Mouse (Mus musculus) cerebellum, adult 8-10 months (tissue): Measurements from ENCODE around the gene Dlx6.

ENCODE experiments used
- DNase-seq: peaks from one replicate; pipeline ENCODE4 v3.0.0; 2022

The Dlx6 gene

DNA sequence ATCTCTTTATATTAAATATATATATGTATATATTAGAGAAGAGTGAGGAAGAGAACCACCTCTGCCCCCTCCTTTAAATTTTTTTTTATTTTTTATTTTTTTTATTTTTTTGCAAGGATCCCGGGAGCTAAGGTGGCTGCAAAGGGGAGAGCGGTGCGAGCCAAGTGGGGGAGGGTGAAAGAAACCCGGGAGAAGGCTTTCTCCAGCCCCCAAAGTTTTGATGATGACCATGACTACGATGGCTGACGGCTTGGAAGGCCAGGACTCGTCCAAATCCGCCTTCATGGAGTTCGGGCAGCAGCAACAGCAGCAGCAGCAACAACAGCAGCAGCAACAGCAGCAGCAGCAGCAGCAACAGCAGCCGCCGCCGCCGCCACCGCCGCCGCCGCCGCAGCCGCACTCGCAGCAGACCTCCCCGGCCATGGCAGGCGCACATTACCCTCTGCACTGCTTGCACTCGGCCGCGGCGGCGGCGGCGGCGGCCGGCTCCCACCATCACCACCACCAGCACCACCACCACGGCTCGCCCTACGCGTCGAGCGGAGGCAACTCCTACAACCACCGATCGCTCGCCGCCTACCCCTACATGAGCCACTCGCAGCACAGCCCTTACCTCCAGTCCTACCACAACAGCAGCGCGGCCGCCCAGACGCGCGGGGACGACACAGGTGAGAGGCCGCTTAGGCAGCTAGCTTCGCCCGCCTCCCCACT lies at the start of gene Dlx6:
Gene Dlx6 (plus strand): TSS at position 175 of the 711 bp plus-strand sequence.
- DNase-seq = no peak

DNA sequence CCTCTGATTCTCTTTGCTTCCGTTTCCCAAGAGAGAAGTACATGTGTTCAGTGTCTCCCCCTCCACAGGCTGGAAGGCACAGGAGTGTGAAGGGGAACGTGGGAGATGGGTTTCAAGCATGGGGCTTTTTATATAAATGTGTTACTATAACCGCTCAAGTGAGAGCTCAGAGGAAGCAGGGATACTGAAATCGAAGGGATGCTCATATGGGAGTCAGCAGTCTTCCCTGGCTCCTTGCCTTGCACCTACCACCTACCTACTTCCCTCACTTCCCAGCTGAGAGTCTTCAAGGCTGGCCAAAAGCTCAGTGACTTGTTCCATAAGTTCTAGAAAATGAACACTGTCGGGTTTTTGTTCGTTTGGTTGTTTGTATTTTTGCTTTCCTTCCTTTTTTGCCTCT lies 46.3 kb upstream of the Dlx6 start:
- no peak for DNase-seq

DNA sequence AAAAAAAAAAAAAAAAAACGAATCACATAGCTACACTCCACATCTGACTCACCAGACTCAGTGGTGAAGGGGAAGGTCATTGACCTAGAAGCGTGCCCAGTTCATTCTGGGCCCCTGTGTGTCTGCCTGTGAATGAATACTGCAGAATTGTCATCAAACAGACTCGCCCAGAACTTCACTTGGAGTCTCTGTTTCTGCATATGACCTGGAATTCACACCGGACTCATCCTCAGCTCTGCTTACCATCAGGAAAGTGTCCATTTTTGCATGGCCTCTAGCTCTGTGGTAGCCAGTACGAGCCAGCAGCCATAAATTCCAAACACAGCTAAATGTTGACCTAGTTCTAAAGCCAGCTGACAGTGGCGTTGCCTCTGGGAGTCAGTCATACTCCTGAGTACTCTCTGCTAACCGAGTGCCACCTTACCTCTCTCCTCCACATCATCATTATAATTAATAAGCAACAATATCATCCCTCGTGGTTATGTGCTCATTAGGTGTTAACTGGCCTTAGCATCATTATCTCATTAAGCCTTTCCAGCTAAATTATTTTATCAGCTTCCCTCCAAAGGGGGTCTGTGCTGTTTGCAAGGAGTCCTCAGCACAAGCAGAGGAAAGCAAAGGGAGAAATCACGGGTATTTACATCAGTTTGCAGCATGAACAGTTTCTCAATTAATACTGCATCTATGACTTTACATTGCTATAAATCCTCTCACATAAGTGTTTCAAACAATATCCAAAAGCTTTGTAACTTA lies 44.9 kb upstream of the Dlx6 start:
- DNase-seq = no peak

DNA sequence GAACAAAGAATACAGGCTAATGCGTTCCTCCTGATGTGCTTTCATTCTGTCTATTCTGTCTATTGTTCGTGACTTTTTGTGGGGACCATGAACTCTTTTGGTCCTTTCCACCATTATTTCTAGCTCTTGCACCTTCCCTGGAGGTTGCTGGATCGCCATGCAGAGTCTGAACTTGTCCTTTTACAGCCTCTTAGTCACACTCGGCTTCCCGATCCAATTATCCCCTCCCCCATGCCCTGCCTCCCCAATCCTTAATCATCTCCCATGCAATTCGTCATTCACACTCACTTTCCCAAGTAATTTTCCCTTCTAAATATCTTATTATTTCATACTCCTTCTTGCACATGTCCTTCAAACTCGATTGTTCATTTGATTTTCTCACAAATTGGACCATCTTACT lies 44.0 kb upstream of the Dlx6 start:
- no peak for DNase-seq

DNA sequence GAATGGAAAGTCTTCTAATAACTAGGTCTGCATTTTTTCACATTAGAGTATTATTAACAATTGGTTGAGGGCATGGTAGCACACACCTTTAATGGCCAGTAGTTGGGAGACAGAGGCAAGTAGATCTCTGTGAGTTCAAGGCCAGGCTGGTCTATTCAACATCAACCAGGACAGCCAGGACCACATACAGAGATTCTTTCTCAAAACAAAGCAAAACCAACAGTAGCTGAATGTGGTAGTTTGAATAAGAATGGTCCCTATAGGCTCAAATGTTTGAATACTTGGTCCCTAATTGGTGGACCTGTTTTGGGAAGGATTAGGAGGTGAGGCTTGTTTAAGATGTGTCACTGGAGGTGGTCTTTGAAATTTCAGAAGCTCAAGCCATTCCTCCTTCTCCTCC lies 37.8 kb upstream of the Dlx6 start:
- DNase-seq = no peak

DNA sequence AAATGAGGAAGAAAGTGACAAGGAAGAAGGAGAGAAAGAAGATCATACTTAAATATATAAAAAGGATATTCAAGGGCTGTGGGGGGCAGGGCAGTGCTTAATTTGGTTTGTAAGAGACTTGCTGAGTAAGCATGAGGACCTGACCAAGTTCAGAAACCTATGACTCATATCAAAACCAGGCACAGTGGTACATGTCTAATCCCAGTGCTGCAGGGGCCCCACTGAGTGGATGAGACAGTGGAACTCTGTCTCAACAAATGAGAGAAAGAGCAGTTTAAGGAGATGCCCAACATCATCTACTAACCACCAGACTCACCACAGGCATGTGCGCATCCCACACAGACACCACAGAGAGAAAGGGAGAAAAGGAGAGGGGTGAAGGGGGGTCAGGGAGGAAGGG lies 36.3 kb upstream of the Dlx6 start:
- no peak for DNase-seq

DNA sequence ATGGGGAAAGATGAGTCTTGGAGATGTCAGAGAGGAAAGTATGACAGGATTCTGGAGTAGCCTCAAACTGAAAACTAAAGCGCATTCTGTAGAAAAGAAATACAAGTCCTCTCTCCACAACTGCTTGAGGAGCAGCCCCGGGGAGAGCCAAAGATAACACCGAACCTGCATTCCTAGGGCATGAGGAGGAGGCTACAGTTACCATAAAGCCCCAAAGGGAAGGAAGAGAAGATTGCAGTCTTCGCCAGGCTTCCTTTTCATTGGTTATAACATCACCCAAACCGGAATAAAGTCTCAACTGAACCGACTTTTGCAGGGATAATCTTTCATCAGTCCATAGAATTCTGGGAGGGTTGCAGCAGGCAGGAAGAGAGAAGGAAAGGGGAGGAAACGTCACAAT lies 32.7 kb upstream of the Dlx6 start:
- DNase-seq = no peak

DNA sequence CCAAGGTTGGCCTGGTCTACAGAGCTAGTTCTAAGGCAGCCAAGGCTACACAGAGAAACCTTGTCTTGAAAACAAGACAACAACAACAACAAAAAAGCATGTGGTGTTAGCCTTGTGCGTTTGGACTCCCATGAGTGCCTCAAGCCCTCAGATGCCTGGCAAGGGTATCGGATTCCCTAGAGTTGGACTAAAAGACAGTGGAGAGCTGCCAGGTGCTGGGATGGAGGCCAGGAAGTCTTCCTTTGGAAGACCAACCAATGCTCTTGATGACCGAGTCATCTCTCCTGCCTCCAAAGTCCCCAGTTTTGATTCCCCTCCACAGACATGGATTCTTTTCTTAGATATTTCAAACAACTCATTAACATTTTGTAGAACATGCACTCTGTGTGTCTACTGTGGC lies 29.8 kb upstream of the Dlx6 start:
- DNase-seq = no peak

DNA sequence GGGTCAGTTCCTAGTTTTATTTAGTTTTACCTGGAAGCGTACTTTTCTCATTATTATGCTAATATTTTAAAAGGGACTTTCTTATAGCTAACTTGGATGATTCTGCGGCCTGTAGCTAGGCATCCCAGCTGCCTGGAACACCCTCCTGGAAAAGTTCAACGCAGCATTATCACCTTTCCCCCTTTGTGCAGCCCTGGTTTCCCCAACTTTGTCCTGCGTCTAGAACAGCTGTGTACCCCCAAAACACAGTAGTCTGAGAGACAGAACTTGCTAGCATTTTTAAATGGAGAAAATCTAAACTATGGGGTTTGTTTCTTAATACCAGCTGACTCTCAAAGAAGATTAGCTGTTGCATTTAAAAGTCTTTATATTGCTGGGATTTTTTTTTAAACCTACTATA lies 14.6 kb upstream of the Dlx6 start:
- no peak for DNase-seq

DNA sequence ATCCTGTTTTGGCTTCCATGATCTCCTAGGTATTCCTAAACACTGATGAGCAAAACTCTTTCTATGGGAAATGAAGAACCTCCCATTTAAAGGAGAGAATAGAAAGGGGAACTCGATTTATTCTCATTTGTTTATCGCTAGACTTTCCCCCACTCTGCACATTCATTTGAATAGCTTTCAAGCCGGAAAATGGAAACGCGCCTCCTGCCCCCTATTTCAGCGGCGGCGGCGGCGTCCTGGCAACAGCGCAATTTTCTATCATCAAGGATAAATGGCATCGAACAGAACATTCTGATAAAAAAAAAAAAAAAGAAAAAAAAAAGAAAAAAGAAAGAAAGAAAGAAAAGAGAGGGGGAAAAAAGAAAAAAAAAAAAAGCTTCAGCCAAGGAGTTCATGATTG lies 13.4 kb upstream of the Dlx6 start:
- no peak for DNase-seq

DNA sequence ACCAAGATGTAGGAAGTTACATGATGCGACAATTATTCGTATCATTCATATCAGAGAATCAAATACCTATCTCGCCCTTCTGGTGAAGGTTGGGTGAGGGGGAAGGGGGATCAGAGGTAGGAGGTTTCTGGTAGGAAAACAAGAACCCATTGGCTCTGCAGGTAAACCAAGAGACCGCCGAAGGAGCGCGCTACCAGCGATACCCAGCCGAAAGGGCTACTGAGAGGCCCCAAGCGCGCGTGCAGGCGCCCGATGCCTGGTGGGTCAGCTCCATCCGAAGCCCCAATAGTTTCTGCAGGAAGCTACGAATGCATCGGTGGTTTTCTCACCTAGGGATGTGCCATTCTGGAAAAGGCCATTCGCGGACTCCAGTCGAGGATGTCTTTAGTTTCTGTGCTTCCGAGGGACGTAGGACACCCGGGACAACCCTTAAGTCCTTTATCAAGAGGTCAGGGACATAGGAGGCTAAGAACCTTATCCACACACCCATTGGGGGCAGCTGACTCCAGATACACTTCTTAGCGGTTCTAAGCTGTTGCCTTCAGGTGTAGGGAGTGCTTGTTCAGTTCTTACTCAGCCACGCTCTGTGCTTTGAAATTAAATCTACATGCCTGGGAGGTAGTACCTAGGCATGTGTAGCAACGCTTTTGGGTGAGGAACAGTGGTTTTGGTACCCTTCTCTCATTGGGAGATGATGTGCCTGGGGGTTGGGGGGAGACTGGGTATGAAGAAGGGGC lies 12.6 kb upstream of the Dlx6 start:
- DNase-seq = no peak

DNA sequence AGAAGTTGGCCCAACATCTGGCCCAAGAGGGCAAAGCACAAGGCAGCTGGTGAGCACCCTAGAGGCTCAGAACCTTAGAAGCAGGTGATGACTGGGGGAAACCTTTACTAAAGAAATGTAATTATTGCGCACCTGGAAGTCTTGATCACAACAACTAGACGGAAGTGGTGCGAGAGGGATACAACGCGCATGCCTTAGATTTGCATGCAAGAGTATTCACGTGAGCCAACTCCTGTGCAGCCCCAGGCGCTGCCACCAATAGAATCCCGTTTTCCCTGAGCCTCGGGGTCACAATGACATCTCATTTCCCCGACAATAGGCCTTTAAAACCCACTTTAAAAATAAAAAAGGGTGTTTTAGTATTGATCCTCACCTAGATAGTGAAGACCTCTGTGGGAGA lies 12.0 kb upstream of the Dlx6 start:
- no peak for DNase-seq

DNA sequence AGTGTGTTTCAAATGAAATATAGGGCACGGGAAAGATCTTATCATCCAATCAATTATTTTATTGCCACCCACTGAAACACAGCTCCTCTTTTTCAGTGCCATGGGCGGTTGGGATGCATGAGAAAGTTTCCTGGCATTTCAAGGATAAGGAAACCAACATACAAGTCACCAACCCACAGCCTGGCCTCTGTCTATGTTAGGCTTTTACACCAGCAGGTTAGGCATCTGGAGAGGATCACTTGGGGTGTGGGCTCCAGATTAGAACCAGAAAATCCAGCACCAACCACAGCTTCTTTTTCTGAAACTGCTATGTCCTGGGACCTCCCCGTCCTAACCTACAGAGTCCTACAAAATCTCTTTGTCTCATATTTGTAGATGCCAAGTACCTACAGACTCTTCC lies 10.2 kb upstream of the Dlx6 start:
- no peak for DNase-seq

DNA sequence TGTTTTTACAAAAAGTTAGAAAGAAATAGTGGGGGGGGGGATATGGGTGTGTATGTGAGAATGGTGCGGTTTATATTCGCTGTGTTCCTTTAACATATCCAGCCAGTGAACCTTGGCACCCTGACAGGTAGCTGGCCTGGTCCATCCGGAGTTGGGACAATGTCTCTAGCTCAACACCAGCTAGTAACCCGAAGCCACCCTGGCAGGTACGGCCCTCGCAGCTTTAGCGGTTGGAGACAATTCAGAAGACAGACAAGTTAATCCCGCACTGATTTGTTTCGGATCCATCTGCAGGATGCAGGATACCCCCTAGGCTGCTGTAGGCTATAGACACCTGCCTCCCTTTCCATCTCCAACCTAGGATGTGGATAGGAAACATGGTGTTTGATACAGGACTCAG lies 9.0 kb upstream of the Dlx6 start:
- DNase-seq = no peak

DNA sequence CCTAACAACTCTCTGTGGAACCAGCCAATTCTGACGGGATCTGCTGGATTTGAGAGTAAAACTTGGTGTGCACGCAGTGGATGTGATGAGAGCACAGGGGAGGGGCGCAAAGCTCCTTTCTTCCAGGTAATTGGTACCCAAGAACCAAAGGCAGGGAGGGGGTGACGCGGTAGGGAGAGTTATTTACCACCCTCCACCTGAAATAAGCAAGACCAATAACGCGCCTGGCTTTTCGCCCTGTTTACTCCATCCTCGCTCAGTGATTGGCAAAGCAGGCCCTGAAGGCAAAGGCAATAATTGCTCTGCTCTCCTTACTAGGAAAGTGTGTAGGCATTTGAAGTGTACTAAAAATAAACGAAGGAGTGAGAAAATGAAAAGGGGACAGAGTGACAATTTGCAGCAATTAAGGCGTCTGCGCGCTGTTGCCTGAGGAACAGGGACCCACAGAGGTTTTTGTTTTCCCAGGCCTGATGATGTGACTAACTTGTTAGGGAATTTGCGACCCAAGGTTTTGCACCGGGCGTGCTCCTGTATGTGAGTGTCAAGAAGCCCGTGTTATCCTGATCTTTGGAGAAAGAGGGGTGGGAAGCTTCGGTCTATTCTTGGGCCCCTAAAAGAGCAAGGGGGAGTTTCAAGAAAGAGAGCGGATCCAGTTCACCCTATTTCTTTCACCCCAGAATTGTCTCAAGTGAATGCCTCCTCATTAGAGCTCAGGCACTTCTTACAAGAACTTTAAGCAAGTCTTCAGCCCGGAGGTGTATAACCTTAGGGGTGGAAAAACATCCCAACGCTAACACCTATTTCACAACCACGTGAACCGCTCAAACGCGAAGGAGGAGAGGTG lies 8.0 kb upstream of the Dlx6 start:
- DNase-seq = no peak

DNA sequence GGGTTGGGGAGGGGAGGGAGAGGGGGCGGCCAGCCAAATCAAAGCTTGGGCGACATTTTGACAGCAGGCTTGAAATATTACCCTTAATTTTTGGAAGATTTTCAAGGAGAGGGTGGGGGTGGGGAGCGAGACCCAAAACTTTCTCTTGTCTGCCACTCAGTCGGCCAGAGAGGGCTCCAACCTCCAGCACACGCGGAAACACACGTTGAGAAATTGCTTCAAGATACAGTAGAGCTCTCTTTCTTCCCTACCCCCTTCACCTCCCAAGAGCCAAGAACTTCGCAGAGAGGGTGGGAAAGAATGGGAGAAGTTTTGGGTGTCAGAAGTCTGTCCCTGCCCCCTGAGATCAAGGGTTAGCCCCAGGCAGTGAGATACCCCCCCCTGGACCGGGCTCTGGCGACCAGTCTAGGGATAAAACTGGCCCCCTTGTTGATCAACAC lies 7.4 kb upstream of the Dlx6 start:
- no peak for DNase-seq

DNA sequence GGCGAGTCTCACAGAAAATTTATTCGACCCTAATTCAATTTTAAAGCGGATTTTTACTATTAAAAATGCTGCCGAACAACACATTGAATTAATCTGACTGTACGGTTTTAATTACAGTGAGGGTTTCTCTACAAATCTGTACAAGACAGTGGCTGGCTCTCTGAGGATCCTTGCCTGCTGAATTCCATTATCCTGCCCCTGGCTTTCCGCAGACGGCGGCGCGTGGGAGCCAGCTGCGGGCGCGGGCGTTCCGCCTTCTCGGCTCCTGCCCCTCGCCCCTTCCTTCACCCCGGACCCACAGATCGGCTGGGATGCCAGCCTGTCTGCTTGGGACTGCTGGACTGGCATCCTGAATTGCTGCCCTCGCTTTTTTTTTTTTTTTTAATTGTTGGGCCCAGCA lies 6.8 kb upstream of the Dlx6 start:
- DNase-seq = no peak

DNA sequence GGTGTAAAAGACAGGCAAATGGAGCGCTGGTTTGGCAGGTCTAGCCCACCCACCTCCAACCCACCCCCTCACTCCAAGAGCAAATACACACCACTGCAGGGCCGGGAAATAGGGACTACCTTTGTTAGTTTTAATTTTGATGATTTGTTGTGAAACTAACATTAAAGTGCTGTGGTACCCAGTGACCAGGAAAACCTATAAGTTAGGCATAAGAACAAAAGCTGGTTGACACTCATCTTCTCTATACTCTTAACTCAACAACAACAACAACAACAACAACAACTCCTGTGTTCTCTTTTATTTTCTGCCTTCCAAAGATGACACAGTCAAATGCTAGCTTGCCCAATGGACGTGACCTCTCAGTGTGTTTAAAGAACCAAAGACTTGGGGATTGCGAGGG lies 6.3 kb upstream of the Dlx6 start:
- DNase-seq = no peak

DNA sequence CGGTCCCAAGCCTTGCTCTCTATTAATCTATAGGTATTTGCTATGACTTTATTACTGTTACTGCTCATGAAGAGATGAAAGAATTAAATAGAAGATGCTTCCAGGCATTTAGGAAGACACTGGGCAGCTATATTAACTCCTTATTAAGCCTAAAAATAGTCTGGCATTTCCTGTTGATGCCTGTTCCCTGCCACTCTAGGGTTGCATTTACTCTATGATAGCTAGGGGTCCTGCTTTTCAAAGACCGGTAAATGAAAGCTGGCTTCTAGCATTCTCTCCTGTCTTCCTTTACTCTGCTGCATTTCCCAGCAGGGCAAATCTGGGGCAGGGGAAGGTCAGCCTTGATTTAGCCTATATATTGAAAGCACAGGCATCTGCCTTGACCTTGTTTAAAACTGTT lies 5.4 kb upstream of the Dlx6 start:
- no peak for DNase-seq

DNA sequence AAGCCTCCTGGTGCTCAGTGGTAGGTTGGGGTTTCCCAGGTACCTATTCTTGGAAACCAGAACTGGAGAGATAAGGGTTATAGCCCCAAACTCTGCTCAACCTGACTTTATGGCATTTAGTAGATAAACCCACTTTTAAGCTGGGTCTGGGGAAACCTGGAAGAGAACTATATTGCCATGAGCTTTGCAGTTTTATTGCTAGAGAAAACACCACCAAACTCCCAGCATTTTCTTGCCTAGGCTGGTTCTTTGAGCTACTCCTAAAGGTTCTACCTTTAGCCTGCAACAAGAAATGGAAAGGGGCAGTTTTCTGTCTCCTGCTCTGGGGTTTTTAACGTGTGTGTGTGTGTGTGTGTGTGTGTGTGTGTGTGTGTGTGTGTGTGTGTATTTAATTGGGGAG lies 4.6 kb upstream of the Dlx6 start:
- DNase-seq = no peak

DNA sequence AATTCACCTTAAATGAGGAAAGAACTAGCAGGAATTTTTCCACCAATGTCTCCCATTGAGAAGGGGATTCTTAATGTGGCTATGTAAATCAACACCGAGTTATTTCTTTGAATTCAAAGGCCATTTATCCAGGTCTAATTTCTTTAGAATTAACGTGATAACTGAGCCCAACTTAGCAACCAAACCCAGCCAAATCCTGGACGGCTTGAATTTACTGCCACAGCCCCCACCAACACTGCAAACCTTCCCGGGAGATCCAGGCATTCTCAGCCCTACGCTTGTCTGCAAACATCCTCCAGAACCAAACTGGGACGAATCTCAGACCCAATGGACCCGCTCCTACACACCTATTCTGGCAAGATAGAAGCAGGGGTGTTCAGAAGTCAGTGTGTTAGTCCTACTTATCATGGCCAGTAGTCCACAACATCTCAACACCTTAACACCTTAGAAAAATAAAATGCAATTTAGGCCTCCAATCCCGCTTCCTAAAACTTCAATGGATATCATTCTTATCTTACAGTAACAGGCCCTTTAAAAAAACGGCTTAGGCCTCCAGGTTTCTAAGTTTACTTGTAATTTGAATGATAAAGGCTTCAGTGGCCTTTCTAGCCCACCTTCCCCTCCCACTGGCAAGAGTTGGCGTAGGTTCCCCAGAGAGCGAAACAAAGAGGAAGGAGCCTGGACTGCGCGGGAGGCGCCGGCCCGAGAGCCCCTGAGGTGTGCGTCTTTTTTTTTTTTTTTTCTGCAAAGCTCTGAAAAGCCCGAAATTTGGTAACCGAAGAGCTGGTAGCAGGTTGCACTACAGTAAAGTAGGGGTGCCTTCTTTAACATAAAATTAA lies 3.8 kb upstream of the Dlx6 start:
- DNase-seq = no peak

DNA sequence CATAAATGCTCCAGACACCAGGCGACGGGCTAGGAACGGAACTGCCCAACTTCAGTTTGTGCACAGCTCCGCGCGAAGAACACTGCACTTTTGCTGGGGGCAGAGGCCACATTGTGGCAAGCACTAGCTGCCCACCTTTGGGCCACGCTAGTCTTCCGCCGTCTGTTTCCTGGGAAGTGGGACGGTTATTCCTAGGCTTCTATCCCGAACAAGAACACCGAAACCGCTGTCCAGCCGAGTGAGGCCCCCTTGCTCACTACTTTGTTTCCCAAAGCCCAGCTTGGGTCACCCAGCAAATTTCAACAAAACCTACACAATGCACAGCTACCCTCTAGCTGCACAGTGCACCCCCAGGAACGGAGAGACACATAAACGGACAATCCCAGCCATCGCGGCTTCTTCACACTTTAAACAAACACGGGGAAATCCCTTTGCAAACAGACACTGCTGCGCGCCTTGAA lies 3.2 kb upstream of the Dlx6 start:
- no peak for DNase-seq
